Mouse (Mus musculus): ENCODE measurements around the gene Tshz3.

Gene Tshz3

GRCm38 (mm10) chr7:36697118-36697855 is 631 bp upstream of the Tshz3 start:
- no peak for DNase-seq (ENCODE audit: low read depth)

GRCm38 (mm10) chr7:36698589-36698946 is 650 bp downstream of the Tshz3 start:
- no peak for DNase-seq (ENCODE audit: low read depth)

GRCm38 (mm10) chr7:36699001-36699987 is 1.4 kb downstream of the Tshz3 start:
- no peak for DNase-seq (ENCODE audit: low read depth)

- DNase-seq (ENCODE audit: low read depth), result no peak
These were observed 8.7 kb downstream of the Tshz3 start for GRCm38 (mm10) chr7:36706636-36707035.

GRCm38 (mm10) chr7:36707266-36707665 is 9.3 kb downstream of the Tshz3 start:
- no peak for DNase-seq (ENCODE audit: low read depth)

GRCm38 (mm10) chr7:36707681-36708350 is 9.9 kb downstream of the Tshz3 start:
- DNase-seq (ENCODE audit: low read depth), result no peak

GRCm38 (mm10) chr7:36708823-36709222 is 10.9 kb downstream of the Tshz3 start:
- no peak for DNase-seq (ENCODE audit: low read depth)

- DNase-seq (ENCODE audit: low read depth), result no peak
These were observed 11.3 kb downstream of the Tshz3 start for GRCm38 (mm10) chr7:36709239-36709638.

GRCm38 (mm10) chr7:36709974-36710373 is 12.1 kb downstream of the Tshz3 start:
- no peak for DNase-seq (ENCODE audit: low read depth)

GRCm38 (mm10) chr7:36710387-36710786 is 12.5 kb downstream of the Tshz3 start:
- no peak for DNase-seq (ENCODE audit: low read depth)

GRCm38 (mm10) chr7:36711766-36712165 is 13.8 kb downstream of the Tshz3 start:
- DNase-seq (ENCODE audit: low read depth), result no peak

- no peak for DNase-seq (ENCODE audit: low read depth)
These were observed 16.4 kb downstream of the Tshz3 start for GRCm38 (mm10) chr7:36714323-36714722.

- DNase-seq (ENCODE audit: low read depth), result no peak
These were observed 19.3 kb downstream of the Tshz3 start for GRCm38 (mm10) chr7:36717192-36717591.

GRCm38 (mm10) chr7:36720830-36721229 is 22.9 kb downstream of the Tshz3 start:
- DNase-seq (ENCODE audit: low read depth), result no peak

- no peak for DNase-seq (ENCODE audit: low read depth)
These were observed 38.6 kb downstream of the Tshz3 start for GRCm38 (mm10) chr7:36736303-36737050.

GRCm38 (mm10) chr7:36751480-36751879 is 53.6 kb downstream of the Tshz3 start:
- no peak for DNase-seq (ENCODE audit: low read depth)

GRCm38 (mm10) chr7:36767501-36768092 is 69.7 kb downstream of the Tshz3 start:
- no peak for DNase-seq (ENCODE audit: low read depth)

- no peak for DNase-seq (ENCODE audit: low read depth)
These were observed 75.2 kb downstream of the Tshz3 start for GRCm38 (mm10) chr7:36773086-36773485.

GRCm38 (mm10) chr7:36776956-36777355 is 79.0 kb downstream of the Tshz3 start:
- no peak for DNase-seq (ENCODE audit: low read depth)

- DNase-seq (ENCODE audit: low read depth), result no peak
These were observed 80.5 kb downstream of the Tshz3 start for GRCm38 (mm10) chr7:36778456-36778855.

GRCm38 (mm10) chr7:36784243-36784773 is 86.4 kb downstream of the Tshz3 start:
- DNase-seq (ENCODE audit: low read depth), result no peak

Data from naive thymus-derived CD4-positive, alpha-beta T cell, adult 2 months (primary cell).